Mouse (Mus musculus) inflammation-experienced regulatory T-cells, adult 6 months (primary cell): ENCODE measurements around the gene Prl3b1. TPM values are rescaled to one million over a fixed set of nuclear protein-coding genes. Genes with fewer than 3 reads are reported as not detected.

Source experiments
- ATAC-seq: one replicate; pipeline ENCODE4 v1.8.0; 2017
- polyA plus RNA-seq, 3 experiments: library from polyadenylated mRNA; unstranded; fragments of 100-300 nt; shearing (Covaris generic); gene quantifications; one replicate each; pipeline ENCODE4 v1.2.1; 2017

The Prl3b1 gene
- not detected for polyA plus RNA-seq

- ATAC-seq = no peak
These were observed at the start of gene Prl3b1 for GRCm38 (mm10) chr13:27241547-27241946. TSS of gene Prl3b1 (plus strand) at chr13:27241847.

- ATAC-seq = no peak
These were observed 45.3 kb upstream of the Prl3b1 start, which contains the start of gene Prl3c1 for GRCm38 (mm10) chr13:27196359-27196758. TSS of gene Prl3c1 (plus strand) at chr13:27196659.

- no peak for ATAC-seq
These were observed 17.5 kb downstream of the Prl3b1 start, which contains the start of gene Prl3a1 for GRCm38 (mm10) chr13:27259136-27259535. TSS of gene Prl3a1 (plus strand) at chr13:27259436.

Other genes with a start within 250 kb of the Prl3b1 start
- not detected for gene Prl, start 184.3 kb upstream of the Prl3b1 start, polyA plus RNA-seq
- not detected for gene Prl3d1, start 147.7 kb upstream of the Prl3b1 start, polyA plus RNA-seq
- not detected for gene Prl3d2, start 120.1 kb upstream of the Prl3b1 start, polyA plus RNA-seq
- gene Prl3d3, start 85.1 kb upstream of the Prl3b1 start, polyA plus RNA-seq = not detected
- not detected for gene Prl3c1, start 45.2 kb upstream of the Prl3b1 start, polyA plus RNA-seq
- not detected for gene Prl3a1, start 17.6 kb downstream of the Prl3b1 start, polyA plus RNA-seq
- not detected for gene Prl6a1, start 70.8 kb downstream of the Prl3b1 start, polyA plus RNA-seq
- not detected for gene Prl8a2, start 103.8 kb downstream of the Prl3b1 start, polyA plus RNA-seq
- not detected for gene Prl2b1, start 149.0 kb downstream of the Prl3b1 start, polyA plus RNA-seq
- not detected for gene Prl8a6, start 196.8 kb downstream of the Prl3b1 start, polyA plus RNA-seq